Mouse (Mus musculus) Patski (cell line): Measurements from ENCODE around the gene Echdc3. TPM values are rescaled to one million over a fixed set of nuclear protein-coding genes. Genes with fewer than 3 reads are reported as not detected.

Experiments
- ATAC-seq: fragments of 100-300 bp; one replicate; pipeline ENCODE4 v1.8.0; 2021
- CTCF ChIA-PET: fragments of 350-600 bp; sonication (Branson Sonifier 250); formaldehyde crosslinking; loops from one replicate; lab custom pipeline; 2022; ENCODE audit warnings: inconsistent platforms; lab: Charles Lee
- POLR2A ChIA-PET: fragments of 350-600 bp; sonication (Branson Sonifier 250); formaldehyde crosslinking; loops from one replicate; lab custom pipeline; 2022; ENCODE audit warnings: antibody characterized with exemption, inconsistent platforms; lab: Charles Lee
- DNase-seq: peaks from one replicate; pipeline ENCODE4 v3.0.0-alpha.2; 2011; ENCODE audit warnings: low read depth, low spot score
- H3K27me3 ChIP-seq: fragments of 371-371 bp; one replicate; pipeline ENCODE4 v1.5.1; 2021
- CTCF ChIP-seq: fragments of 100-300 bp; IDR thresholded peaks from one replicate; pipeline ENCODE4 v1.5.1; 2021
- in situ Hi-C: fragments of 300-500 bp; cut with MboI; formaldehyde crosslinking; loops from 3 replicates; pipeline ENCODE4 v1.11.1; 2018; ENCODE audit warnings: low pct_unique_long_range_greater_than_20kb, mixed read lengths
- polyA plus RNA-seq: library from polyadenylated mRNA; unstranded; gene quantifications from one replicate; pipeline ENCODE4 v1.2.3, GENCODE M21; 2021

The Echdc3 gene
- polyA plus RNA-seq, 1 experiment from 2014 or later, result 22.2 TPM

- in situ Hi-C loops, result loop anchor here (25.0 kb wide), 1 partner anchor 518 kb away; no protein-coding TSS in a partner anchor
- no peak for ATAC-seq
- no peak for TF ChIP-seq CTCF
- POLR2A ChIA-PET, result no interaction called here
- CTCF ChIA-PET, result no interaction called here
- no peak for DNase-seq
- H3K27me3 ChIP-seq, result no peaks in the 10 kb centered on the region
Observed at GRCm38 (mm10) chr2:6194497-6194896, 18.3 kb downstream of the Echdc3 start.

DNA sequence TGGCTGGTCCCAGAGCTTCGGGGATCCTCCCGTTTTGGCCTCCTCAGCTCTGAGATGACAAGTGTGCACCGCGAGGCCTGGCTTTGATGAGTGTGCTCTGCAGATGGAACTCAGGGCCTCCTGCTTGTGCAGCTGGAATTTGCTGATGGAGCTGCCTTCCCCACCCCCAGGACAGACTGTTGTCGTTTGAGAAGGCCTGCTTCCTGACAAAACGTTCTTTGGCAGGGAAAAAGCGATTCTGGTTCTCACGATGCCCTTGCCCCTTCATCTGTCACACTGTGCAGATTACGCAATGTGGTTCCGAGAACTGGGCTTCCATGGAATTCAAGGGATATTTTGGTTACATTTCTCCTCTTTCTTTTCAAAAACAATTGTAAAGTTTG, 19.3 kb downstream of the Echdc3 start:
- no peaks in the 10 kb centered on the region for H3K27me3 ChIP-seq
- in situ Hi-C loops, result loop anchor here (25.0 kb wide), 1 partner anchor 519 kb away; no protein-coding TSS in a partner anchor
- no peak for TF ChIP-seq CTCF
- CTCF ChIA-PET, result interaction anchor here (0.7 to 1.5 kb wide), 2 partner anchors 26 to 208 kb away, joined by 3 to 4 read pairs; no protein-coding TSS in a partner anchor
- POLR2A ChIA-PET, result interaction anchor here (1.0 kb wide), 1 partner anchor 17 kb away, joined by 3 read pairs; no protein-coding TSS in a partner anchor
- DNase-seq (no peak), ATAC-seq (no peak)

DNA sequence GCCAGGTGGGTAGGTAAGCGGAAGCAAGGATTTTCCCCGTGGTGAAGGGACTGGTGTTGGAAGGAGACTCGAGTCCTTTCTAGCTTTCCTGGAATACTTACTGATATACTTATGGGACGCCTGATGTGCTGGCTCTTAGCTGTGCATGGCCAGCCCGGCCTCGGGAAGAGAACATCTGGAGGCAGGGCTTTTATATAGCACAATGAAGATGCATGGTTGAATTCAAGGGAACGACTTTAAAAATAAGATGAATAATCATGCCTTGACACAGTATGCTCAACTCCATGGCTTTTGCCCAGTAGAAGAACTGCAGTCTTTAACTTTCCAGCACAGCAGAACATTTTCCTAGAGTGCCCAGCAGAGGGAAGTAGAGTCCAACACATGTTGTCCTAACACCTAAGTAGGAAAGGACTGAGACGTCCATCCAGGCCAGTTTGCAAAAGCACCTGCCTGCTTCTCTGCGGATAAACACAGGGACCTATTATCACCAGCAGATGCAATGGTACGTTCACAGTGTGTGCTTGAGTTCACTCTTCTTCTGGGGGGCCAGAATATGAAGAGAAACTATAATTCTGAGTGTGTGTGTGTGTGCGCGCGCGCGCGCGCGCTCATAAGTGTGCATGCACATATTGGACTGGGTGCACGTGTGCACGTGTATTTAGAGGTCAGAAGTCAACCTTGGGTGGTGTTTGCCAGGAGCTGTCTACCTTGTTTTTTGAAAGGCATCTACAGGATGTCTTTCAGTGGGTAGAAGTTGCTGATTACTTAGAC, 19.8 kb downstream of the Echdc3 start:
- CTCF ChIA-PET, result interaction anchor here (0.7 to 1.5 kb wide), 4 partner anchors 16 to 275 kb away, joined by 3 to 4 read pairs (median 3); no protein-coding TSS in a partner anchor
- ATAC-seq, result peak; percentile 50
- POLR2A ChIA-PET, result interaction anchor here (1.0 kb wide), 1 partner anchor 17 kb away, joined by 3 read pairs; no protein-coding TSS in a partner anchor

GRCm38 (mm10) chr2:6190036-6190435, 22.8 kb downstream of the Echdc3 start:
- DNase-seq, result no peak
- TF ChIP-seq CTCF, result no peak
- ATAC-seq, result no peak
- ChIA-PET POLR2A (no interaction called here), CTCF (no interaction called here)
- in situ Hi-C loops, result loop anchor here (25.0 kb wide), 1 partner anchor 522 kb away; no protein-coding TSS in a partner anchor
- no peaks in the 10 kb centered on the region for H3K27me3 ChIP-seq

More for the DNA sequence above, 19.8 kb downstream of the Echdc3 start:
- TF ChIP-seq CTCF, result peak; percentile 78
- H3K27me3 ChIP-seq, result no peaks in the 10 kb centered on the region
- no peak for DNase-seq
- in situ Hi-C loops, result loop anchor here (25.0 kb wide), 1 partner anchor 519 kb away; no protein-coding TSS in a partner anchor

- ATAC-seq (no peak), DNase-seq (no peak)
- no peak for TF ChIP-seq CTCF
- ChIA-PET CTCF (no interaction called here), POLR2A (no interaction called here)
- no peaks in the 10 kb centered on the region for H3K27me3 ChIP-seq
- in situ Hi-C loops, result loop anchor here (25.0 kb wide), 1 partner anchor 523 kb away; no protein-coding TSS in a partner anchor
Observed at GRCm38 (mm10) chr2:6189675-6189998, 23.2 kb downstream of the Echdc3 start.

GRCm38 (mm10) chr2:6188891-6189674, 23.8 kb downstream of the Echdc3 start:
- in situ Hi-C loops, result loop anchor here (25.0 kb wide), 1 partner anchor 523 kb away; no protein-coding TSS in a partner anchor
- DNase-seq, result no peak

GRCm38 (mm10) chr2:6187418-6187817, 25.4 kb downstream of the Echdc3 start:
- CTCF ChIA-PET, result interaction anchor here (1.0 kb wide), 1 partner anchor 63 kb away, joined by 3 read pairs; no protein-coding TSS in a partner anchor
- DNase-seq (no peak), ATAC-seq (peak; percentile 41)
- no peak for TF ChIP-seq CTCF
- H3K27me3 ChIP-seq, result no peaks in the 10 kb centered on the region
- POLR2A ChIA-PET, result no interaction called here
- in situ Hi-C loops, result loop anchor here (25.0 kb wide), 1 partner anchor 525 kb away; no protein-coding TSS in a partner anchor

More at GRCm38 (mm10) chr2:6188891-6189674, 23.8 kb downstream of the Echdc3 start:
- no peaks in the 10 kb centered on the region for H3K27me3 ChIP-seq
- POLR2A ChIA-PET, result no interaction called here
- no peak for ATAC-seq
- CTCF ChIA-PET, result interaction anchor here (0.8 to 1.0 kb wide), 2 partner anchors 14 to 25 kb away, joined by 3 read pairs; no protein-coding TSS in a partner anchor
- TF ChIP-seq CTCF, result peak; percentile 23

GRCm38 (mm10) chr2:6186913-6187312, 25.9 kb downstream of the Echdc3 start:
- ATAC-seq (no peak), DNase-seq (no peak)
- in situ Hi-C loops, result loop anchor here (25.0 kb wide), 1 partner anchor 525 kb away; no protein-coding TSS in a partner anchor
- no peak for TF ChIP-seq CTCF
- POLR2A ChIA-PET, result no interaction called here
- CTCF ChIA-PET, result no interaction called here
- H3K27me3 ChIP-seq, result no peaks in the 10 kb centered on the region

DNA sequence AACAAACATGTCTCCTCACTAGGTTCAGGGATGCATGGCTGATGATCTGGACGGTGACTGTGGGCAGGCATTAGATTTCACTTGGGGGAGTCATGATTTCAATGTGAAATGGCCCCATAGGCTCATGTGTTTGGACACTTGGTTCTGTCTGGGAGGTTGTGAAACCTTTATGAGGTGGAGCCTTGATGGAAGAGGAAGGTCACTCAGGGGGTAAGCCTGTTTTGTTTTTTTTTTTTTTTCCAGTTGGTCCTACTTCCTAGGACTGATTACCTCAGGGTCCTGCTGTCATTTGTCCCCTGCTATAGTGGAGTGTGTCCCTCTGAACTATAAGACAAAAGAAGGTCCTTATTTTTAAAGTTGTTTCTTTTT, 33.1 kb downstream of the Echdc3 start:
- TF ChIP-seq CTCF, result no peak
- H3K27me3 ChIP-seq, result no peaks in the 10 kb centered on the region
- DNase-seq (no peak), ATAC-seq (no peak)
- POLR2A ChIA-PET, result no interaction called here
- CTCF ChIA-PET, result no interaction called here
- in situ Hi-C loops, result loop anchor here (25.0 kb wide), 1 partner anchor 533 kb away; no protein-coding TSS in a partner anchor
